Mouse (Mus musculus): ENCODE results near the gene Nipsnap2.

- TF ChIP-seq GATA1 (IDR thresholded peaks at IDR 0.05; ENCODE audit: low read length) = no peak
- no peak for TF ChIP-seq TAL1 (IDR thresholded peaks at IDR 0.05; ENCODE audit: low read length)
These were observed 1.9 kb downstream of the Nipsnap2 start for GRCm38 (mm10) chr5:129726784-129727183.
